Mouse (Mus musculus) embryo, embryonic 9.5 days (tissue): ENCODE results near the gene 1700020A23Rik.

Experiments used
- DNase-seq: peaks from one replicate; pipeline ENCODE4 v3.0.0-alpha.2; 2017; ENCODE audit errors: extremely low spot score

1700020A23Rik gene

GRCm38 (mm10) chr2:130411558-130412495 is 6.8 kb downstream of the 1700020A23Rik start:
- peak; percentile 82 for DNase-seq

GRCm38 (mm10) chr2:130412775-130413174 is 7.7 kb downstream of the 1700020A23Rik start:
- no peak for DNase-seq

- no peak for DNase-seq
Measured at GRCm38 (mm10) chr2:130414094-130414856, 9.2 kb downstream of the 1700020A23Rik start.

- no peak for DNase-seq
Measured at GRCm38 (mm10) chr2:130421781-130422620, 16.9 kb downstream of the 1700020A23Rik start.

- DNase-seq: no peak
Measured at GRCm38 (mm10) chr2:130423397-130424125, 18.5 kb downstream of the 1700020A23Rik start.

- DNase-seq: peak; percentile 91
Measured at GRCm38 (mm10) chr2:130424126-130424853, 19.2 kb downstream of the 1700020A23Rik start, which contains the start of the genes Vps16 and Pced1a. TSS of gene Vps16 (plus strand) at chr2:130424339. TSS of gene Pced1a (minus strand) at chr2:130424701.

GRCm38 (mm10) chr2:130425112-130425511 is 20.1 kb downstream of the 1700020A23Rik start:
- DNase-seq: no peak

GRCm38 (mm10) chr2:130429851-130430250 is 24.8 kb downstream of the 1700020A23Rik start:
- DNase-seq: no peak

GRCm38 (mm10) chr2:130430484-130430883 is 25.4 kb downstream of the 1700020A23Rik start:
- no peak for DNase-seq

GRCm38 (mm10) chr2:130432157-130432556 is 27.1 kb downstream of the 1700020A23Rik start:
- DNase-seq: no peak

- DNase-seq: peak; percentile 55
Measured at GRCm38 (mm10) chr2:130433152-130433551, 28.1 kb downstream of the 1700020A23Rik start.

- DNase-seq: no peak
Measured at GRCm38 (mm10) chr2:130436769-130437168, 31.7 kb downstream of the 1700020A23Rik start.

- DNase-seq: no peak
Measured at GRCm38 (mm10) chr2:130438861-130439260, 33.8 kb downstream of the 1700020A23Rik start.

- DNase-seq: no peak
Measured at GRCm38 (mm10) chr2:130439840-130440480, 34.9 kb downstream of the 1700020A23Rik start.

- DNase-seq: no peak
Measured at GRCm38 (mm10) chr2:130442162-130442561, 37.1 kb downstream of the 1700020A23Rik start.

GRCm38 (mm10) chr2:130448449-130448848 is 43.4 kb downstream of the 1700020A23Rik start:
- no peak for DNase-seq

GRCm38 (mm10) chr2:130449021-130449793 is 44.1 kb downstream of the 1700020A23Rik start:
- peak; percentile 31 for DNase-seq

GRCm38 (mm10) chr2:130449794-130450433 is 44.9 kb downstream of the 1700020A23Rik start, which contains the start of gene Ptpra:
TSS of gene Ptpra (plus strand) at chr2:130450278.
- peak; percentile 92 for DNase-seq
